Comparison of ENCODE assay signal across 9 mouse cellular contexts in the genomic region with DNA sequence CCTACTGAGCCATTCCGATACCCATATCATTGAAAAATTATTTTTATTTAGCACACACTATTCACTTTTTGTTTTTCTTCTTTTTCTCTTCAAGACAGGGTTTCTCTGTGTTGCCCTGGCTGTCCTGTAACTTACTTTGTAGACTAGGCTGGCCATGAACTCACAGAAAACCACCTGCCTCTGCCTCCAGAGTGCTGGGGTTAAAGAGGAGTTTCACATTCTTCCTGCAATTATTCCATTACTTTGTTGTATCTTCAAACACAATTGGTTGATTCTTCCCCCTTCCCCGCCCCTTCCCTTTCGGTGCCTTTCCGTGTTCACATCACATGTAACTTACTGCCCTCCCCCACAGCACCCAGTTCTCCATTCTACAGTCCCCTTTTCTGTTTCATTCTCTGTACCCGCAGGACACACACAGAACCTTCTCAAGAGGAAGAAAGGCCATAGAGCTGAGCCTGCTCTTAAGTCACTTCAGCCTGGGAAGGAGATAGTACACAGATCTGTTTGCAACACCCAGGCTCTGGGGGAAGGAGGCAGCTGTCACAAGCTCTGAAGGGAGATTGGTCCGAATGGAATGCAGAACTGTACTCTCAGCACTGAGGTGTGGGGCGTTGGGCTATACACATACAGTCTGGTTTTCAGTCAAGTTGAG. TPM values are rescaled to one million over a fixed set of nuclear protein-coding genes. Genes with fewer than 3 reads are reported as not detected.
DNase-seq lines count a peak whose midpoint lies in the region; ATAC-seq and TF ChIP-seq lines count a peak whose summit lies in the region.
"Had no signal": no experiment of that assay in that cellular context is flagged by ENCODE, and none has a peak within 500 bp of the region (broad histone marks: within the 10 kb centered on the region; RNA-seq: fewer than 3 reads in every experiment).

No protein-coding gene starts in this region.

- peaks cover 15 to 28% of the 10 kb centered on the region in 2 experiments for H3K36me3 ChIP-seq in CH12.LX (replicated peaks in 1 of 2; ENCODE audit: control insufficient read depth in 1 of 2, insufficient read depth in 1 of 2, low read length in 1 of 2)
- H3K36me3 ChIP-seq in midbrain, embryonic 13.5 days, result peaks cover 19% of the 10 kb centered on the region

- H3K4me1 ChIP-seq in CH12.LX (ENCODE audit: control insufficient read depth in 1 of 2, insufficient read depth in 2 of 2), result peaks cover 10 to 33% of the 10 kb centered on the region in 2 experiments
- H3K4me1 ChIP-seq in midbrain, embryonic 13.5 days (replicated peaks), result no peaks in the 10 kb centered on the region

- dilution Hi-C loops in CH12.LX (cut with MboI; ENCODE audit: extremely low pct_ligation_motif_present, extremely low pct_unique_long_range_greater_than_20kb, low sequenced_read_pairs), result no loop called here

- TF ChIP-seq RAD21 in CH12.LX (IDR thresholded peaks at IDR 0.05; ENCODE audit: low read depth, low read length), result no peak; the same call in 1 of the 2 replicates

- no peaks in the 10 kb centered on the region for H3K79me2 ChIP-seq in CH12.LX (replicated peaks; ENCODE audit: control insufficient read depth, extremely low read depth, insufficient read depth, poor library complexity, severe bottlenecking)

- TF ChIP-seq EP300 in CH12.LX (IDR thresholded peaks at IDR 0.05; ENCODE audit: low read length), result peak; percentile 43; the same call in 1 of the 2 replicates

- H3K4me2 ChIP-seq in CH12.LX (ENCODE audit: insufficient read depth, low read depth, poor library complexity, severe bottlenecking), result peak overlapping the region; percentile 48
- no peak overlapping the region for H3K4me2 ChIP-seq in midbrain, embryonic 13.5 days (replicated peaks)

- intact Hi-C loops in heart, postnatal 10 days (cut with DNase I), result no loop called here

- TF ChIP-seq POLR2A in CH12.LX (IDR thresholded peaks at IDR 0.05; ENCODE audit: low read depth, low read length), result peak; percentile 75

- 71% methylated on average over 7 of the region's 7 CpGs for WGBS in midbrain, embryonic 13.5 days

- no peaks in the 10 kb centered on the region for H3K27me3 ChIP-seq in CH12.LX (replicated peaks)
- H3K27me3 ChIP-seq in midbrain, embryonic 13.5 days, result no peaks in the 10 kb centered on the region

- H3K27ac ChIP-seq in CH12.LX (ENCODE audit: insufficient read depth, low read depth), result peak overlapping the region; percentile 58
- no peak overlapping the region for H3K27ac ChIP-seq in midbrain, embryonic 13.5 days

- H3K4me3 ChIP-seq in CH12.LX (replicated peaks in 1 of 3; ENCODE audit: low read depth in 2 of 3, low read length in 2 of 3, poor library complexity in 1 of 3), result peak overlapping the region in 1 of 3 experiments; percentile 19
- no peak overlapping the region for H3K4me3 ChIP-seq in midbrain, embryonic 13.5 days (replicated peaks)

- ATAC-seq in megakaryocyte-erythroid progenitor cell, adult 5-6 weeks (replicated peaks; ENCODE audit: low FRiP score, low TSS enrichment, poor library complexity, severe bottlenecking), result peak; percentile 51; the same call in 1 of the 2 replicates
- ATAC-seq in midbrain, embryonic 13.5 days, result no peak

- DNase-seq in B cell, adult 2 months, result peak; percentile 70 to 77
- peak; percentile 87 for DNase-seq in CH12.LX (ENCODE audit: extremely low read depth)
- peak; percentile 28 to 29 for DNase-seq in heart, postnatal 10 days
- no peak for DNase-seq in cerebellum, postnatal 10 days
- no peak for DNase-seq in kidney, adult 11 months

- H3K9ac ChIP-seq in CH12.LX (ENCODE audit: insufficient read depth, low read depth), result peak overlapping the region; percentile 27; the same call in 1 of the 2 replicates
- no peak overlapping the region for H3K9ac ChIP-seq in midbrain, embryonic 13.5 days (replicated peaks)

- no peaks in the 10 kb centered on the region for H3K9me3 ChIP-seq in CH12.LX (replicated peaks; ENCODE audit: low read length)
- H3K9me3 ChIP-seq in midbrain, embryonic 13.5 days, result no peaks in the 10 kb centered on the region

- TF ChIP-seq CTCF in CH12.LX (conservative IDR thresholded peaks at IDR 0.05 in 1 of 2, IDR thresholded peaks at IDR 0.05 in 1 of 2; ENCODE audit: low read depth in 2 of 2, low read length in 2 of 2), result no peak

- in situ Hi-C loops in CH12.LX (cut with MboI; ENCODE audit: low pct_ligation_motif_present, low pct_unique_long_range_greater_than_20kb, low sequenced_read_pairs), result no loop called here

TF ChIP-seq in CH12.LX, 34 proteins besides CTCF, POLR2A, EP300 and RAD21 (continues in another document):
- TF ChIP-seq UBTF (IDR thresholded peaks at IDR 0.05; ENCODE audit: low read depth, low read length), result peak; percentile 66; the same call in 1 of the 2 replicates
- TF ChIP-seq POLR2AphosphoS2 (IDR thresholded peaks at IDR 0.05; ENCODE audit: low read depth, low read length), result peak; percentile 63; the same call in 1 of the 2 replicates
- 0 out of 2 replicates have a peak, but pooled peaks have one; percentile 34 for TF ChIP-seq KAT2A (IDR thresholded peaks at IDR 0.05; ENCODE audit: insufficient replicate concordance, low read length)
- TF ChIP-seq ZMIZ1 (IDR thresholded peaks at IDR 0.05; ENCODE audit: low read depth, low read length), result peak; percentile 59; the same call in 1 of the 2 replicates
- TF ChIP-seq SIN3A (IDR thresholded peaks at IDR 0.05; ENCODE audit: low read length), result peak; percentile 81; the same call in 1 of the 2 replicates
- peak; percentile 81 for TF ChIP-seq MYC (IDR thresholded peaks at IDR 0.05; ENCODE audit: low read depth, low read length)
- TF ChIP-seq ZKSCAN1 (IDR thresholded peaks at IDR 0.05; ENCODE audit: borderline replicate concordance, low read depth, low read length), result no peak
- no peak for TF ChIP-seq ZNF384 (IDR thresholded peaks at IDR 0.05; ENCODE audit: low read depth, low read length)
- peak; percentile 21; the same call in 1 of the 2 replicates for TF ChIP-seq USF1 (IDR thresholded peaks at IDR 0.05; ENCODE audit: low read depth, low read length)
- TF ChIP-seq MEF2A (IDR thresholded peaks at IDR 0.05; ENCODE audit: borderline replicate concordance, low read depth, low read length), result no peak; the same call in 1 of the 2 replicates
- TF ChIP-seq SMC3 (IDR thresholded peaks at IDR 0.05; ENCODE audit: low read depth, low read length), result no peak; the same call in 1 of the 2 replicates
- no peak; the same call in none of the 2 replicates for TF ChIP-seq TBP (conservative IDR thresholded peaks at IDR 0.05; ENCODE audit: low read depth, low read length)
- TF ChIP-seq TCF12 (IDR thresholded peaks at IDR 0.05; ENCODE audit: low read depth, low read length), result 0 out of 2 replicates have a peak, but pooled peaks have one; percentile 66
- no peak for TF ChIP-seq ZC3H11A (IDR thresholded peaks at IDR 0.05; ENCODE audit: low read depth, low read length)
- 0 out of 2 replicates have a peak, but pooled peaks have one; percentile 8 for TF ChIP-seq USF2 (conservative IDR thresholded peaks at IDR 0.05; ENCODE audit: low read depth, low read length)
- TF ChIP-seq RCOR1 (conservative IDR thresholded peaks at IDR 0.05; ENCODE audit: low read depth, low read length), result 0 out of 2 replicates have a peak, but pooled peaks have one; percentile 37
- TF ChIP-seq JUND (conservative IDR thresholded peaks at IDR 0.05; ENCODE audit: low read depth, low read length), result no peak
- TF ChIP-seq NRF1 (IDR thresholded peaks at IDR 0.05; ENCODE audit: low read depth, low read length), result peak; percentile 7; the same call in 1 of the 2 replicates
- TF ChIP-seq CHD2 (IDR thresholded peaks at IDR 0.05; ENCODE audit: low read length), result peak; percentile 89
- no peak for TF ChIP-seq GABPA (IDR thresholded peaks at IDR 0.05; ENCODE audit: insufficient replicate concordance, low read depth, low read length)
- peak; percentile 81 for TF ChIP-seq MAX (IDR thresholded peaks at IDR 0.05; ENCODE audit: low read length)
- peak; percentile 74; the same call in 1 of the 2 replicates for TF ChIP-seq MXI1 (IDR thresholded peaks at IDR 0.05; ENCODE audit: low read depth, low read length)
- no peak for TF ChIP-seq PAX5 (IDR thresholded peaks at IDR 0.05; ENCODE audit: low read length)
- peak; percentile 87 for TF ChIP-seq IRF4 (IDR thresholded peaks at IDR 0.05; ENCODE audit: low read depth, low read length)
- peak; percentile 51; the same call in 1 of the 2 replicates for TF ChIP-seq ETS1 (conservative IDR thresholded peaks at IDR 0.05; ENCODE audit: low read depth, low read length)
- peak; percentile 65; the same call in 1 of the 2 replicates for TF ChIP-seq HCFC1 (IDR thresholded peaks at IDR 0.05; ENCODE audit: low read depth, low read length)
- 0 out of 2 replicates have a peak, but pooled peaks have one; percentile 17 for TF ChIP-seq E2F4 (IDR thresholded peaks at IDR 0.05; ENCODE audit: insufficient replicate concordance, low read depth, low read length)
- peak; percentile 29; the same call in 1 of the 2 replicates for TF ChIP-seq BHLHE40 (IDR thresholded peaks at IDR 0.05; ENCODE audit: low read depth, low read length)

RNA-seq across cellular contexts. Expression of a gene that starts 15.4 kb away (rescaled TPM):
- total RNA-seq in CH12.LX (2012; rRNA removed), result 24.1 and 26.5 TPM in 2 replicates
- 8.9 and 10.0 TPM in 2 replicates for total RNA-seq in CH12.LX (2014; rRNA removed)
- 24.1 and 25.6 TPM in 2 replicates for polyA plus RNA-seq in CH12.LX (2012; ENCODE audit: insufficient read length, low read depth)
- total RNA-seq in heart, postnatal 10 days (2021), result 10 to 100 TPM; 12.7 to 13.5 TPM
- total RNA-seq in megakaryocyte-erythroid progenitor cell, adult 5-6 weeks (2014; fragmentation: Nextera tagmentation), result 6.2 and 8.6 TPM in 2 replicates
- 9.0 and 16.7 TPM in 2 replicates for total RNA-seq in megakaryocyte-erythroid progenitor cell, adult 5-6 weeks (2017)
- 13.2 and 14.5 TPM in 2 replicates for polyA plus RNA-seq in midbrain, embryonic 13.5 days (2015; fragmentation: Nextera tagmentation; extraction: Ambion mirVana)

RNA-seq across cellular contexts. Expression of a gene that starts 35.4 kb away (rescaled TPM):
- total RNA-seq in CH12.LX (2012; rRNA removed) (4.3 and 4.4 TPM in 2 replicates), CH12.LX (2014; rRNA removed) (0.27 TPM in 1 of 2 replicates, not detected in the other)
- polyA plus RNA-seq in CH12.LX (2012; ENCODE audit: insufficient read length, low read depth), result 0.23 and 0.61 TPM in 2 replicates
- 10 to 100 TPM in 1 of 2 experiments, 1 to 10 TPM in 1; 9.2 to 11.5 TPM for total RNA-seq in heart, postnatal 10 days (2021)
- 4.8 and 8.8 TPM in 2 replicates for total RNA-seq in megakaryocyte-erythroid progenitor cell, adult 5-6 weeks (2014; fragmentation: Nextera tagmentation)
- 9.6 and 15.9 TPM in 2 replicates for total RNA-seq in megakaryocyte-erythroid progenitor cell, adult 5-6 weeks (2017)
- 0.19 TPM in 1 of 2 replicates, not detected in the other for polyA plus RNA-seq in midbrain, embryonic 13.5 days (2015; fragmentation: Nextera tagmentation; extraction: Ambion mirVana)

RNA-seq across cellular contexts. Expression of a gene that starts 38.2 kb away (rescaled TPM):
- total RNA-seq in CH12.LX (2012; rRNA removed), result 0.34 and 0.72 TPM in 2 replicates
- total RNA-seq in CH12.LX (2014; rRNA removed), result 0.34 and 0.72 TPM in 2 replicates
- 1.2 and 1.5 TPM in 2 replicates for polyA plus RNA-seq in CH12.LX (2012; ENCODE audit: insufficient read length, low read depth)
- not detected for total RNA-seq in heart, postnatal 10 days (2021)
- not detected in 2 replicates for total RNA-seq in megakaryocyte-erythroid progenitor cell, adult 5-6 weeks (2014; fragmentation: Nextera tagmentation)
- not detected in 2 replicates for total RNA-seq in megakaryocyte-erythroid progenitor cell, adult 5-6 weeks (2017)
- polyA plus RNA-seq in midbrain, embryonic 13.5 days (2015; fragmentation: Nextera tagmentation; extraction: Ambion mirVana), result not detected in 2 replicates
- total RNA-seq: left cerebral cortex, postnatal 14 days had no signal
- polyA plus RNA-seq: embryonic facial prominence, embryonic 11.5 days had no signal

Comparison
In these comparisons a context has a peak if more than half of its experiments do, and no peak if none do; other contexts are left out.
1. DNase-seq: peak in B cell, adult 2 months (2 of 2), CH12.LX (single experiment) and heart, postnatal 10 days (2 of 2); none in cerebellum, postnatal 10 days (0 of 2) and kidney, adult 11 months (single experiment).